Mouse (Mus musculus) mouse trophoblast stem cell (cell line): ENCODE measurements around the gene Ccl3.

Source experiments
- in situ Hi-C, 2 experiments: fragments of 300-500 bp; cut with MseI, MboI; formaldehyde crosslinking; loops; 2 replicates in 1 of 2; 3 replicates in 1 of 2; pipeline ENCODE4 v1.15.1; 2025

Ccl3 gene

DNA sequence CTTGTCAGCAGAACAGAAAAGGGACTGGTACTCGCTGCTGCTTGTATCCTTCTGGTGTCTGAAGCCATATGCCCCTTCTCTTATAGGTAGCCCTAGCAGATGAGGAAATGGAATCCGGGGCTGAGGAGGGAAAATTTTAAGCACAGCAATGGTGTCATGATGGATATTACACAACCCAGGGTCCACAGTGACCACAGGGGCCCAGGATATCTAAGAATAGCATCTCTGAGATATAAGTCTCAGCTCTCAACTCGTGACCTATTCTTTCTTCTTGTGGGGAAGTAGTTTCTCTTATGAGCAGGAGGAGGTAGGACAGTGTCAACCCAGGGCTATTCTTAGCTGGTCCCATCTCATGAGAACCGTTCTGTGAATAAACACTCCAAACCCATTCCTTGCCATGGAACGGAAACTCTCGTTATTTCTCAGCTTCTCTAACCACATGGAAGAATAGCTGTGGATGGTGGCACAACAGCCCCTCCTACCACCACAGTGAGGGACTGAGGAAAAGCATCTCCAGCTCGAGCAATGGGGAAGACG is at the start of gene Ccl3:
Gene Ccl3, minus strand, starts transcription at position 51 of the 537 bp plus-strand sequence.
- in situ Hi-C loops: no loop called here

DNA sequence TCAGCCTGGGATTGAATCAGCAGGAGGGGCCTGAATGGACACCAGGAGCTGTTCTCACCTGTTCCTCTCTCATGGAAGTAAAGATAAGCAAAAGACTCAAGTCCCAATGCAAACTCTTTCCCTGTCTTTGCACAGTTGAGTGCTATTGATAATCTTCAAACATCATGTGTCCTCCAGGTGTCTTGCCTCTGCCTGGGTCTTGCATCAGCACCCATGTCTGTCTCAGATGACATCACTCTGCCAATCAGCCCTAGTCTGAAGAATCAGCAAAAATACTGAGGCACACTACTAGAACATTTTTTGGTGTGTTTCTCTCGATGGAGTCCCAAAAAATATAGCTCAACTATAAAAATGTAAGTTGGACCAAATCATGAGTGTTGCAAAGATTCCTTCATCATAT is 42.9 kb upstream of the Ccl3 start:
- in situ Hi-C loops: no loop called here

- in situ Hi-C loops: no loop called here
These were observed 40.8 kb upstream of the Ccl3 start for GRCm38 (mm10) chr11:83689918-83690317.

DNA sequence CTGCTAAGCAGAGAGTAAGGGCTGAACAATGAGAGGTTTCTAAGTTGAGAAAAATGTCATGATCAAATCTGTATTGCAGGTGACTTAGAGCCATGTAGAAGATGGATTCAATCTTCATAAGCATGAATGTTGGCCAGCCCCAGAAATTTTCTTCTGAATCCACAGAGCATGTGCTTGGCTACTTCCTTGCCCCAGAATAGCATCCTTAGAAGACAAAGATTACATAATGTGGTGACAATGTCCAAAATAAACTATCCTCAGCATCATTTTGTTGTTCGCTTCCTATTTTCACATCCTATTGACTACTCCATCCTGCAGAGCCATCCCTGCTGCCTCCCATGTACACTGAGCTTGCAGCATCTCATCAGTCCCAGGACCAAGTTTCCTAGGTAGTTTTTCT is 26.5 kb upstream of the Ccl3 start:
- in situ Hi-C loops: no loop called here

DNA sequence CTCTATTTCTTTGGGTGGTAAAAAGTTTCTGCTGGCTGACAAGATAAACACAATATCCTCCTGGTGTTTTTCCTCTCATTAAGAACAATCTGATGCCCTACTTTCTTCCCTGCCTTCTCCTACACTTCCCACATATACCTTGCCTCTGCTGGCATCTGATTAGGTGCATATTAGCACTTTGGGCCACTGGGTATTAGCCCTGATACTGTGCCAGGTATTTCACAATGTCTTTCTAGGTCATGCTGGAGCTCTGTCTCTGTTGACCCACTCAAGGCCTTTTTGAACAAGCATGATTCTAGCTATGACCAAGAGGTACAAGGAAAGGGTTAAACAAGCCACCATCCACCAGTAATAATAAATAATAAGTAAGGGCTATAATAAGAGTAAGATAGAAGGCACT is 22.6 kb upstream of the Ccl3 start:
- in situ Hi-C loops: no loop called here

- in situ Hi-C loops: no loop called here
These were observed 14.4 kb upstream of the Ccl3 start for GRCm38 (mm10) chr11:83663532-83663931.

GRCm38 (mm10) chr11:83662204-83662603 is 13.0 kb upstream of the Ccl3 start, which contains the start of gene Ccl4:
Gene Ccl4, plus strand, starts transcription at chr11:83662584.
- in situ Hi-C loops: no loop called here

GRCm38 (mm10) chr11:83658797-83659196 is 9.6 kb upstream of the Ccl3 start:
- in situ Hi-C loops: no loop called here

DNA sequence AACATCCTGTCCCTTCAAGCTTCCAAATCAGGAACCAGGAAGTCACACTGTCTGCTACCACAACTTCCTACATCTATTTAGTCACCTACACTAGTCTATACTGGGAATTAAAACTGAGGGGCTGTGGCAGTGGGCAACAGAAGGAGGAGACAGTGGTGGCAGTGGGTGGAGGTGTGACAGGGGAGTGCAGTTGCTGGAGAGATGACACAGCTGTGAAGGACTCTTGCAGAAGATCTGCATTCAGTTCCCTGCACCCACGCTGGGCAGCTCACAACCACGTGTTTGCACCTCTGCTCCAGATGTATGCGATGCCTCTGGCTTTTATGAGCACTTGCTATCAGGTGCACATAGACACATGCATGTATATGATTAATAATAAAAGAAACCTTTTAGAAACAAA is 8.4 kb upstream of the Ccl3 start:
- in situ Hi-C loops: no loop called here

DNA sequence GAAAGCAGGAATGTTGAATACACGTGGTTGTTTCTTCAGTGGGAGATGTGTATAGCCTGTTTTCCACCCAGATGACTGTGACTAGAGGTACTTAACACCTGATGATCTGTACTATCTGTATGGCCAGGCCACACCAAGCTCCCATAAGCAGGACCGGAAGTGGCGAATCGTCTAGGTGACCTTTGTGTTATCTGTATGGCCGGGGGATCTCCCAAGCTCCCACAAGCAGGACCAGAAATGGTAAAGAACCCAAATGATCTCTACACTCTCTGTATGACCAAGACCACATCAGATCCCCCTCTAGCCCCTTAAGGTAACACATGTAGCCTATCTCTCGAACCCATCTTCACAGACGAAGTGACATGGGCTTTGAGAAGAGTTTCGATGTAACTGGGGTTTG is 5.5 kb upstream of the Ccl3 start:
- in situ Hi-C loops: no loop called here

DNA sequence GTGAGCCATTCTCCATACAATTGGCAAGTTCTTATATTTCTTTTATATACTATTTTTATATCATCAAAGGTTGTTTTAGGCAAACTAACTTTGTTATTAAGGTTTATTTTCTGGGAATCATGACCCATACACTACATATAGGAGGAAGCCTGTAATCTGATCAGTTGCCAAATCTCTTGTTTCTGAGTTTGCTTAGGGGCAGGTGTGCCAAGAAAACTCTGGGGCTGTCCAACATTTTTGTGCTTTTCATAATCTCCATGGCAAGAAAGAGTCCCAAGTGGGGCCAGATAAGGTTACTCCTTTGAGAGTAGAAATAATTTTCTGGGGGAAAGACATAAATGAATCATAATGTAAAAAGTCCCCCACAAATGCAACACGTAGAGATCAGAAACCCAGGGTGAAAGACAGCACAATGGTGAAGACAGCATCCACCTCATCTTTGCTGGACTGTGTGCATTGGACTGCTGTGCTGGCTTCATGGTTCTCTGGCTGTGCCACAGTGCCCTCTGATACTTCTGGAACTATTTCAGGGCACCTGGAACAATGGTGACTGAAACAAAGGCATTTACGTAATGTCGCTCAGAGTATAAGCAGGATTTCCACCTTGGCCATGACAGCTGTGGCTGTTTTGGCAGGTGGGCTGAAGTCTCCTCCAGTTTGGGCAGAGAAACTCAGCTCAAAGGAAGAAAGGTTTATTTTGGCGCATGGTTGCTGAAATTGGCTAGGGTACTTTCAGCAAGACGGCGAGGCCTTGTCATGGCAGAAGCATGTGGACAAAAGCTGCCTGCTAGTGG is 2.6 kb downstream of the Ccl3 start:
- in situ Hi-C loops: no loop called here

DNA sequence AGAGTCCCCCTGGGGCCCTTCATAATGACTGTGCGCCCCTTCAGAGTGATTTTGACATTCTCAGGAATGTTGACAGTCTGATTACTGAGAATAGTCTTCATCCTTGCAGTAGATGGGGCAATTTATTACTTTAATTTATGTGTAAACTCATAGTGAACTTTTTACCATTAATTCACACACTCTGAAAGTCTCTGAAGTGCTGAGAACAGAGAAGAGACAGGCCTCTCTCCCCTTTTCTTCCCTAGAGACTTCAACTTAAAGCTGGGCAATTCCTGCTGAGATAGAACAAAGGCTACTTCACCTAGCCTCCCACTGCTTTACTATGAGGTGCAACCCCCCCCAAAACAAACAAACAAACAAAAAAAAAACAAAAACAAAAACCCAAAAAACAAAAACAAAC is 3.6 kb downstream of the Ccl3 start, which contains the start of gene Rpl9-ps1:
Gene Rpl9-ps1, minus strand, starts transcription at position 101 of the 400 bp plus-strand sequence.
- in situ Hi-C loops: no loop called here

DNA sequence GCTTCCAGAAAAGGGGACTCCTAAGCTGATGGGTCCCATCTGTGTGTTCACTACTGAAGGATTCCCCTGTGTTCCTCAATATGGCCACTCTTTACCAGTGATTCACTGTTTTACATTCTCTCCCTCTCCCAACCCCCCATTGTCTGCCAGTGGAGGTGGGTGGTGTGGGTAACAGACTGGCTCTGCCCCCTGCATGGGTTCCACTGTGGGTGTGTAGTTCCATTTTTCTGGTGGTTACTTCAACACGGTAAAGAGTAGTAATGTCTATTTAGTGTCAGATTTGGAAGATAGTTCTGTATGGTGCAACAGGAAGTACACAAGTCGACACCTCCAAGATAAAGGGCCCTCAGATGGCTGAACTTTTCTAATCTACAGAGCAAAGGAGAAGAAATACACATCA is 7.9 kb downstream of the Ccl3 start:
- in situ Hi-C loops: no loop called here

DNA sequence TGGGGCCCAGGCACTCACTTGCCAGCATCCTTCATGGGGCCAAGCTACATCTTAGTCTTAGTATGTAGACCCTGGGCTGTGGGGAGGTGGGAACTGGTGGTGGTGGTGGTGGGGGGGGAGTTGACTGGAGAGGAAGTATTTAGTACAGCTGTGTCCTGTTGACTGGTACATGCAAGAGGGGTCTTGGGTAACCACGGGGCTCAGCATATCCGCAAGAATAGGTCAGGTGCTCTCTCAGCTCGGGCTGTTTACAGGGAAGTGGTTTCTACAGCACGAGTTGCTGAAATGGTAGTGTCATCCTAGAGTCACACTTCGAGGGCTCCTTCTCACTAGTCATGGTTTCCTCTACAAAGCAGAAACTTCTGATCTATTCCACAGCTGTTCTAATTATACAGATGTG is 9.0 kb downstream of the Ccl3 start:
- in situ Hi-C loops: no loop called here

- in situ Hi-C loops: loop anchor here in 1 of 2 experiments (5.0 kb wide), 1 partner anchor 82 kb away; no protein-coding TSS in a partner anchor
These were observed 9.6 kb downstream of the Ccl3 start for GRCm38 (mm10) chr11:83639533-83639932.

- in situ Hi-C loops: loop anchor here in 1 of 2 experiments (5.0 kb wide), 1 partner anchor 82 kb away; no protein-coding TSS in a partner anchor
These were observed 10.2 kb downstream of the Ccl3 start for GRCm38 (mm10) chr11:83638934-83639333.

- in situ Hi-C loops: loop anchor here in 1 of 2 experiments (5.0 kb wide), 1 partner anchor 79 kb away; no protein-coding TSS in a partner anchor
These were observed 12.4 kb downstream of the Ccl3 start for GRCm38 (mm10) chr11:83636742-83637235.

DNA sequence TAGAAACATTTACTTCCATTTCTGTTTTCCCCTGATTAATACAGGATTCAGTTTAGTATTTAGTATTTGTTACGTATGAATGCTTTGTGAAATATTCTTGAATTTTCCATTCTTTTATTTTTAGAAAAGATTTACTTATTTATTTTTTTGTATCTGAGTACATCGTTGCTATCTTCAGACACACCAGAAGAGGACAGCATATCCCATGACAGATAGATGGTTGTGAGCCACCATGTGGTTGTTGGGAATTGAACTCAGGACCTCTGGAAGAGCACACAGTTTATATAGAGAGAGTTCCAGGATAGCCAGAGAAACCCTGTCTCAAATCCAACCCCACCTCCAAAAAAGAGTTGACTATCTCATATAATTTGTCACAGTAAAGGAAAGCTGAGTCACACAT is 14.3 kb downstream of the Ccl3 start:
- in situ Hi-C loops: loop anchor here (5.0 kb wide), 1 partner anchor 78 kb away; no protein-coding TSS in a partner anchor

DNA sequence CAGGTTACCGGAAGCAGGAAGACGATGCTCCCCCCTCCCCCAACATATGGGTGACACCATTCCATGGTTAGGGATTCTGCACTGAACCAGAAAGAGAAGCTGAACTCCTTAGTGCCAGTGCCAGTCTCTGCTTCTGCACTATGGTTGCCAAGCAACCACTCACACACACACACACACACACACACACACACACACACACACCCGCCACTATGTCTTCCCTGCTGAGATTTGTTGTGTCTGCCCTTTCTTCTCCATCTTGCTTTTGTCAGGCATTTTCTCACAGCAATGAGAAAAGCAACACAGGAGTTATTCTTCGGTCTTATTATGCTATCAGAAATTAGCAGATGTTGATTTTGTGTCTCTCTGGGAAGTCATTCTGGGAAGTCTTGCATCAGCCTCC is 14.7 kb downstream of the Ccl3 start:
- in situ Hi-C loops: loop anchor here in 1 of 2 experiments (5.0 kb wide), 1 partner anchor 77 kb away; no protein-coding TSS in a partner anchor

- in situ Hi-C loops: loop anchor here in 1 of 2 experiments (5.0 kb wide), 1 partner anchor 75 kb away; no protein-coding TSS in a partner anchor
These were observed 16.4 kb downstream of the Ccl3 start for GRCm38 (mm10) chr11:83632744-83633143.

GRCm38 (mm10) chr11:83631065-83631464 is 18.1 kb downstream of the Ccl3 start:
- in situ Hi-C loops: loop anchor here in 1 of 2 experiments (5.0 kb wide), 1 partner anchor 74 kb away; no protein-coding TSS in a partner anchor

GRCm38 (mm10) chr11:83630630-83631029 is 18.5 kb downstream of the Ccl3 start:
- in situ Hi-C loops: loop anchor here in 1 of 2 experiments (5.0 kb wide), 1 partner anchor 73 kb away; no protein-coding TSS in a partner anchor
